Mouse (Mus musculus) CD8-positive naive resting alpha-beta T cell, adult 57 days (primary cell): ENCODE data around the gene C1galt1c1. TPM values are rescaled to one million over a fixed set of nuclear protein-coding genes. Genes with fewer than 3 reads are reported as not detected.

Experiments used
- total RNA-seq: library from RNA; stranded (reverse); gene quantifications from one replicate; pipeline ENCODE4 v1.2.4, GENCODE M21; 2023

The C1galt1c1 gene
- total RNA-seq, result 11.6 TPM

GRCm38 (mm10) chrX:38634801-38635637, at the start of gene C1galt1c1:
Gene C1galt1c1, minus strand, starts transcription at chrX:38635087.

GRCm38 (mm10) chrX:38600177-38600994, 34.5 kb downstream of the C1galt1c1 start, which contains the start of gene Mcts1:
Gene Mcts1, plus strand, starts transcription at chrX:38600578.

Other genes starting within 250 kb of the C1galt1c1 start
- 32.5 TPM for gene Lamp2, start 178.6 kb downstream of the C1galt1c1 start, total RNA-seq
- 36.2 TPM for gene Cul4b, start 58.9 kb downstream of the C1galt1c1 start, total RNA-seq
- 62.8 TPM for gene Mcts1, start 34.5 kb downstream of the C1galt1c1 start, total RNA-seq
- not detected for gene 6030498E09Rik, start 137.6 kb upstream of the C1galt1c1 start, total RNA-seq